Mouse (Mus musculus): ENCODE results near the gene Gns. TPM values are rescaled to one million over a fixed set of nuclear protein-coding genes. Genes with fewer than 3 reads are reported as not detected.

Gns gene
- polyA plus RNA-seq, 2 experiments, result 7.3 to 12.2 TPM

- no peak for ATAC-seq (ENCODE audit: insufficient read depth)
Measured at GRCm38 (mm10) chr10:121436258-121436645, 71.4 kb downstream of the Gns start.

DNA sequence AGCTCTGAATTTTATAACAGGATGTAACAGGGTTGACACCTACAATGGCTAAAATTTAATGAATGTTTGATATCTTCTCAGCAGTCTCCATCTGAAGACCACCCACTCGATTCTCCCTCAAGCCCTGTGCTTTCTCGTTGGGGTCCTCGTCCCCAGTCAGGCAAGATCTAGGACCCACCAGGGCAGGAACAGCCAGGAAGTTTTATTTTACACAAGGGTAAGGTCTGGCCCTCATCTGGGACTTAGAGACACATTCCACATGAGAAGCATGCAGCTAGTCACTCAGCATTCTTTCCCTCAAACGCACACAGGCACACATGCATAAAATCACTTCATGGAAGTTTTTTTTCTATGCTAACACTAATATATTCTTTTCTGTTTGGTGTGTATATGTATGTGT lies 71.8 kb downstream of the Gns start:
- DNase-seq (ENCODE audit: low read depth in 3 of 3, low spot score in 3 of 3) (no peak), ATAC-seq (ENCODE audit: insufficient read depth) (no peak)
- Histone ChIP-seq H3K27ac (no peak overlapping the region), H3K4me1 (replicated peaks; ENCODE audit: control insufficient read depth in 2 of 2, insufficient read depth in 2 of 2, low read length in 1 of 2) (peaks cover 17 to 22% of the 10 kb centered on the region in 2 experiments), H3K9me3 (ENCODE audit: control insufficient read depth, low read length) (no peaks in the 10 kb centered on the region), H3K4me2 (ENCODE audit: low read depth) (no peak overlapping the region), H3K4me3 (ENCODE audit: insufficient read depth in 1 of 2, low read depth in 2 of 2, low read length in 2 of 2) (no peak overlapping the region), H3K27me3 (ENCODE audit: control insufficient read depth, insufficient read depth, low read length) (no peaks in the 10 kb centered on the region), H3K9ac (replicated peaks) (no peak overlapping the region), H3K36me3 (replicated peaks; ENCODE audit: control insufficient read depth, insufficient read depth, low read depth) (no peaks in the 10 kb centered on the region)
- 57% methylated on average over 4 of the region's 4 CpGs for WGBS (ENCODE audit: insufficient replicate concordance)
- TF ChIP-seq EP300 (IDR thresholded peaks at IDR 0.05; ENCODE audit: low read depth) (no peak), CTCF (IDR thresholded peaks at IDR 0.05; ENCODE audit: low read depth) (no peak)

More at GRCm38 (mm10) chr10:121436258-121436645, 71.4 kb downstream of the Gns start:
- Histone ChIP-seq H3K9ac (replicated peaks) (no peak overlapping the region), H3K36me3 (replicated peaks; ENCODE audit: control insufficient read depth, insufficient read depth, low read depth) (no peaks in the 10 kb centered on the region), H3K27me3 (ENCODE audit: control insufficient read depth, insufficient read depth, low read length) (no peaks in the 10 kb centered on the region), H3K9me3 (ENCODE audit: control insufficient read depth, low read length) (no peaks in the 10 kb centered on the region), H3K4me1 (replicated peaks; ENCODE audit: control insufficient read depth in 2 of 2, insufficient read depth in 2 of 2, low read length in 1 of 2) (peaks cover 21 to 26% of the 10 kb centered on the region in 2 experiments), H3K4me2 (ENCODE audit: low read depth) (no peak overlapping the region), H3K27ac (no peak overlapping the region), H3K4me3 (ENCODE audit: insufficient read depth in 1 of 2, low read depth in 2 of 2, low read length in 2 of 2) (no peak overlapping the region)
- WGBS (ENCODE audit: insufficient replicate concordance), result 51% methylated on average over 8 of the region's 8 CpGs
- TF ChIP-seq EP300 (IDR thresholded peaks at IDR 0.05; ENCODE audit: low read depth) (no peak), CTCF (IDR thresholded peaks at IDR 0.05; ENCODE audit: low read depth) (no peak)
- DNase-seq (ENCODE audit: low read depth in 3 of 3, low spot score in 3 of 3), result no peak

DNA sequence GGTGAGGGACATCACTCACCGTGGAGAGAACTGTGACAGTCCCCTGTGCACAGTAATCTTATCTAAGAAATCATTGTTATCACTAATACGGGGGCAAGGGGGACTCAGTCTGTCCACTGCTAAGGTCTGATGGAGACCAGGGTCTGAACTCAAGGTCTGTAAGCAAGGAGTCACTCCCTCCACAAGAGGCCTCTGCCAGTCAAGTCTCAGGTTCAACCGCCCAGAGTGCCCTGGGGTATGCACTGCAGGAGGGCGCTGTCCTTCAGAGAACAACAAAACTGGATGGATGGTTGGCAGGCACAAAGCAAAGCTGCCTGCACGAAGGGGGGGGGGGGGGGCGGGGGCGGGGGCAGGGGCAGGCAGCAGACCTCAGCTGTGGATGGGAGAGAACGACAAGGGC lies 73.2 kb downstream of the Gns start:
- H3K27me3 ChIP-seq (ENCODE audit: control insufficient read depth, insufficient read depth, low read length), result no peaks in the 10 kb centered on the region
- 65% methylated on average over 6 of the region's 8 CpGs for WGBS (ENCODE audit: insufficient replicate concordance)
- H3K9ac ChIP-seq (replicated peaks), result no peak overlapping the region
- H3K4me2 ChIP-seq (ENCODE audit: low read depth), result no peak overlapping the region
- no peak for DNase-seq (ENCODE audit: low read depth in 3 of 3, low spot score in 3 of 3)
- H3K4me1 ChIP-seq (replicated peaks; ENCODE audit: control insufficient read depth in 2 of 2, insufficient read depth in 2 of 2, low read length in 1 of 2), result peaks cover 3 to 8% of the 10 kb centered on the region in 2 experiments
- no peaks in the 10 kb centered on the region for H3K9me3 ChIP-seq (ENCODE audit: control insufficient read depth, low read length)
- H3K4me3 ChIP-seq (ENCODE audit: insufficient read depth in 1 of 2, low read depth in 2 of 2, low read length in 2 of 2), result no peak overlapping the region
- TF ChIP-seq CTCF (IDR thresholded peaks at IDR 0.05; ENCODE audit: low read depth) (no peak), EP300 (IDR thresholded peaks at IDR 0.05; ENCODE audit: low read depth) (no peak)
- H3K36me3 ChIP-seq (replicated peaks; ENCODE audit: control insufficient read depth, insufficient read depth, low read depth), result no peaks in the 10 kb centered on the region
- ATAC-seq (ENCODE audit: insufficient read depth), result no peak
- no peak overlapping the region for H3K27ac ChIP-seq

- 70% methylated on average over 12 of the region's 12 CpGs for WGBS (ENCODE audit: insufficient replicate concordance)
- H3K9me3 ChIP-seq (ENCODE audit: control insufficient read depth, low read length), result no peaks in the 10 kb centered on the region
- H3K36me3 ChIP-seq (replicated peaks; ENCODE audit: control insufficient read depth, insufficient read depth, low read depth), result no peaks in the 10 kb centered on the region
- ATAC-seq (ENCODE audit: insufficient read depth) (no peak), DNase-seq (ENCODE audit: low read depth in 3 of 3, low spot score in 3 of 3) (no peak)
- no peak overlapping the region for H3K27ac ChIP-seq
- H3K9ac ChIP-seq (replicated peaks), result no peak overlapping the region
- peaks cover 0 to 3% of the 10 kb centered on the region in 2 experiments; a peak in 2 of 4 replicates for H3K4me1 ChIP-seq (replicated peaks; ENCODE audit: control insufficient read depth in 2 of 2, insufficient read depth in 2 of 2, low read length in 1 of 2)
- H3K4me2 ChIP-seq (ENCODE audit: low read depth), result no peak overlapping the region
- TF ChIP-seq EP300 (IDR thresholded peaks at IDR 0.05; ENCODE audit: low read depth) (no peak), CTCF (IDR thresholded peaks at IDR 0.05; ENCODE audit: low read depth) (no peak)
- H3K4me3 ChIP-seq (ENCODE audit: insufficient read depth in 1 of 2, low read depth in 2 of 2, low read length in 2 of 2), result no peak overlapping the region
- H3K27me3 ChIP-seq (ENCODE audit: control insufficient read depth, insufficient read depth, low read length), result no peaks in the 10 kb centered on the region
Measured at GRCm38 (mm10) chr10:121439310-121439731, 74.4 kb downstream of the Gns start.

- H3K4me2 ChIP-seq (ENCODE audit: low read depth), result no peak overlapping the region
- no peak overlapping the region for H3K9ac ChIP-seq (replicated peaks)
- H3K4me3 ChIP-seq (ENCODE audit: insufficient read depth in 1 of 2, low read depth in 2 of 2, low read length in 2 of 2), result no peak overlapping the region
- DNase-seq (ENCODE audit: low read depth in 3 of 3, low spot score in 3 of 3), result no peak
- peaks cover 0 to 7% of the 10 kb centered on the region in 2 experiments; a peak in 2 of 4 replicates for H3K4me1 ChIP-seq (replicated peaks; ENCODE audit: control insufficient read depth in 2 of 2, insufficient read depth in 2 of 2, low read length in 1 of 2)
- 75% methylated on average over 9 of the region's 9 CpGs for WGBS (ENCODE audit: insufficient replicate concordance)
- H3K36me3 ChIP-seq (replicated peaks; ENCODE audit: control insufficient read depth, insufficient read depth, low read depth), result no peaks in the 10 kb centered on the region
- H3K27ac ChIP-seq, result no peak overlapping the region
- TF ChIP-seq EP300 (IDR thresholded peaks at IDR 0.05; ENCODE audit: low read depth) (no peak), CTCF (IDR thresholded peaks at IDR 0.05; ENCODE audit: low read depth) (no peak)
- no peaks in the 10 kb centered on the region for H3K27me3 ChIP-seq (ENCODE audit: control insufficient read depth, insufficient read depth, low read length)
- no peak for ATAC-seq (ENCODE audit: insufficient read depth)
- H3K9me3 ChIP-seq (ENCODE audit: control insufficient read depth, low read length), result no peaks in the 10 kb centered on the region
Measured at GRCm38 (mm10) chr10:121443791-121444190, 78.9 kb downstream of the Gns start.

Data from liver, embryonic 14.5 days (tissue).